Mouse (Mus musculus) lung, postnatal 0 days (tissue): ENCODE data around the gene Gm43738.

ENCODE experiments used
- CTCF ChIP-seq: IDR thresholded peaks from 2 replicates; pipeline ENCODE4 v1.5.1; 2016; ENCODE audit warnings: antibody characterized with exemption, mild to moderate bottlenecking
- EP300 ChIP-seq: IDR thresholded peaks from 2 replicates; pipeline ENCODE4 v1.6.1; 2016; ENCODE audit warnings: antibody characterized with exemption, mild to moderate bottlenecking, control low read depth

DNA sequence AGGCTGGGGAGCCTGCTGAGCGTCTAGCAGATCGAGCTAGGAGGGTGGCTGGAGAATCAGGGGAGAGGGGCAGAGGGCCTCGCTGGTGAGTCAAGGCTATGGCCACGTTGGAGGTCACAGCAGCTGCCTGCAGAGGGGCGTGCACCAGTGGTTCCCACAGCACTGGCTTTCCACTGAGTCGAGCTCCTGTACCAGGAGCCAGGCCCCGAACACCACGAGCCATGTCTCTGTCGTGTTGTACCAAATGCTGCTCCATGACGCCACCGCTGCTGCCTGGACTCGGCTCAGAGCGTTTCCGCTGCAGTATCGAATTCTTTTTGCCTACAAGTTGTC, 47.0 kb upstream of the Gm43738 start:
- TF ChIP-seq EP300: no peak
- TF ChIP-seq CTCF: no peak
